Mouse (Mus musculus) adrenal gland (tissue): Measurements from ENCODE around the gene Carm1.

Experiments used
- intact Hi-C: fragments of 180-260 bp; cut with DNase I; formaldehyde crosslinking; loops from one replicate; pipeline ENCODE4 v1.15.1; 2025
- microRNA-seq, 2 experiments: library from miRNA; unstranded; fragments of <30 nt; microRNA quantifications; one replicate each; pipeline ENCODE4; 2019

Carm1 gene

DNA sequence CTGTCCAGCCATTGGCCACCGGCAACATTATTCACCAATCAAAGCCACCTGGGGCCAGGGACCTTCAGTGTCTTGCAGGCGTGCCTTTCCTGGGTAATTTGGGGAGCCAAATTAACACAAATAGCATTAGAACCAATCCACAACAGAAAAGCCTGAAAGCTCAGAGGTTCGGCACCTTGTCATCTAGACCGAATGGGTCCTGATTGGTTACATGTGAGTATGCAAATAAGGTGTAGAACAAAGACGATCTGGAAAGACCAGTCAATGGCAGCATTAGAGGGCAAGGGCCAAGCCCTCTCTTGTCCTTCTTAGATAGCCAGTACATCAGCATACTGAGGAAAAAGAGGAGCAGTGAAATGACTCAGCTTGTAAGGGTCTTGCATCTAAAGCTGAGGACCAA is 59.2 kb downstream of the Carm1 start:
- intact Hi-C loops: loop anchor here (10.0 kb wide), 1 partner anchor 269 kb away; no protein-coding TSS in a partner anchor

DNA sequence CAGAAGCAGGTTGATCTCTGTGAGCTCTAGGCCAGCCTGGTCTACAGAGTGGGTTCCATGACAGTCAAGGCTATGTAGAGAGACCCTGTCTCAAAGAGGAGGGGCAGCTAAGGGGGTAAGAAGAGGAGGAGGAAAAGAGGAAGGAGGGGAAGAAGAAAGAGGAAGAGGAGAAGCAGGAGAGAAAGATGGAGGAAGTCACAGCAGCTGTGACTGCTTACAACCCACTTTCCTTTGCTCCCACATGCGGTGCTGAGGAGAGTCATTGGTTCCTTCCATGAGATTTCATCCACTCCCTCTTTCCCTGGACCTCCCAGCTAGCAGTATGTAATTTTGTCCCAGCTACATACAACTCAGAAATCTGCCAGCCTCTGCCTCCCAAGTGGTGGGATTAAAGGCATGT is 60.0 kb downstream of the Carm1 start:
- intact Hi-C loops: loop anchor here (10.0 kb wide), 1 partner anchor 268 kb away; no protein-coding TSS in a partner anchor

DNA sequence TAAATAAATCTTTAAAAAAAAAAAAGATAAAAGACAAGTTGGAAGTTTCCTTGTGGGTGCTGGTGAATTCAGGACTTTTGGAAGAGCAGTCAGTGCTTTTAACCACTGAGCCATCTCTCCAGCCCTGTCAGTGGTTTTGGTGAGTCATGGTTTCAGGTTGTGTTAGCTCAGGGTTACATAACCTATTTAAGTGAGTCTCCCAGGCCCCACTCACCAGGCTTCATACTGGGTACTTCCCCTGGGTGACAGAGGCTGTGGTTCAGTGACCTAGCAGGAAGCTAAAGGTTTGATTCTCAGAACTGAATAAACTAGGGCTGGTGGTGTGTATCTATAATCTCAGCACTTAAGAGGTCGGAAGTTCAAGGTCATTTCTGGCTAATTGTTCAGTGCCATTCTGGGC is 63.2 kb downstream of the Carm1 start:
- intact Hi-C loops: loop anchor here (10.0 kb wide), 1 partner anchor 265 kb away; no protein-coding TSS in a partner anchor

DNA sequence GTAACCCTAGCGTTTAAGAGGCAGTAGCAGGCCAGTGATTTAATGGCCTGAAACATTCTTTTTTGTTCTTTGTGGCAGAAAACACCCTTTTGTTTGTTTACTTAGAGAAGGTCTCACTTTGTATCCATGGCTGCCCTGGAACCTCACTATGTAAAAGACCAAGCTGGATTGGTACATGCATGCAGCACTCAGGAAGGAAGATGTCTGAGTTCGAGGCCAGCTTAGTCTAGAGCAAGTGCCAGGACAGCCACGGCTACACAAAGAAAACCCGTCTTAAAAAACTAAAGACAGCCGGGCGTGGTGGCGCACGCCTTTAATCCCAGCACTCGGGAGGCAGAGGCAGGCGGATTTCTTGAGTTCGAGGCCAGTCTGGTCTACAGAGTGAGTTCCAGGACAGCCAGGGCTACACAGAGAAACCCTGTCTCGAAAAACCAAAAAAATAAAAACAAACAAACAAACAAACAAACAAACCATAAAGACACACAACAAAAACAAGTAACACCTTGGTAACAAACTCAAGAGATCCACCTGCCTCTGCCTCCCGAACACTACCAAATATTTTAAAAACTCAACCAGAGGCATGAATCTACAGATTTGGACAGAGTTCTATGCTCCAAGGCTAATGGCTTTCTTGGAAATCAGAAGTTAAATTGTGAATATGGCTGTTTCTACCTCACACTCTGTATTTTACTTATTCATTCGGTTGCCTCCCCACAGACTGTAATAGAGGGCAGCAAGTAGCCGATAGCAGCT is 68.3 kb downstream of the Carm1 start:
- intact Hi-C loops: no loop called here

DNA sequence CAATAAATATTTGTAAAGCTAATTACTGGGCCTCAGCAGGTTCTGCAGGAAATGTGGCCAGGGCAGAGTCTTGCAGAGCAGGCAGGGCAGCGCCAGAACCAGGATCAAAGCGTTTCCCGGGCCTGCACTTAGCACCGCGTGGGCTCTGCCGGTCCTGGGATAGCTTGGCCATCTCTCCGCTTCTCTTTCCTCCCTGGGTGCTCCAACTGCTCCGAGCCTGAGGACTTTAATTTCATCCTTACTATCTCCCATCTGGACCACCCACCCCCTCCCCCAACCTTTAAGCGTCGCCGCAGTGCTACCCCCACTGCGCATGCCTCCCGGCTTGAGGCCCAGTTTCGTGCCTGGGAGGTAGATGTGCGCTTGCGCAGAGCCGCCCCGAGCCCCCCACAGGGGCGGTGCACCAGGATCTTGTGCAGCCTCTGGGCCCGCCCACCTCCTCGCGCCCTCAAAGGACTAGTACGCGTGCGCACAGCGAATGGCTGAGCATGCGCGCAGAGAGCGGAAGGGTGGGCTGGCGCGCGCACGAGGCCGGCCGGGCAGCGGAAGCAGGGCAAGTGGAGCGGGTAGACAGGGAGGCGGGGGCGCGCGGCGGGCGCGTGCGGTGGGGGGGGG is 69.0 kb downstream of the Carm1 start, which contains the start of gene Smarca4:
Smarca4 (plus strand) TSS at position 553 of the 615 bp plus-strand sequence.
- intact Hi-C loops: no loop called here

DNA sequence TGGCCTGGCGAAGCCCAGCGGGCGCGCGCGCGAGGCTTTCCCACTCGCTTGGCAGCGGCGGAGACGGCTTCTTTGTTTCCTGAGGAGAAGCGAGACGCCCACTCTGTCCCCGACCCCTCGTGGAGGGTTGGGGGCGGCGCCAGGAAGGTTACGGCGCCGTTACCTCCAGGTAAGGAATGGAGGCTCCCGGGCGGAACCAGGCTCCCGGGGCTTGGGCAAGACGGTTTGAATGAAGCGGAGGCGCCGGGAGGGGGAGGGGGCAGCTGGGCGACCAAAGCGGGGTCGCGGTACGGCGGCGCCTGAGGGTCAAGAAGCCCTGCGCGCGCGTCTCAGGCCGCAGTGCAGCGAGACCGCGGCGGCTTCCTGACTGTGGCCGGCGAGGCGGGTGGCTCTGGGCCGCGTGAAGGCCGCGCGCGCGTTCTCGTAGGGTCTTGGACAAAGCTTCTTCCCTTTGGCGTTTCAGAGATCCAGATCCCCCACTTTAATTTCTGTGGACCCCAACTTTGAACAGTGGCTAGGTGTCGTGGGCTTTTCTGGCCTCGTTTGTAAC is 69.6 kb downstream of the Carm1 start:
- intact Hi-C loops: no loop called here

DNA sequence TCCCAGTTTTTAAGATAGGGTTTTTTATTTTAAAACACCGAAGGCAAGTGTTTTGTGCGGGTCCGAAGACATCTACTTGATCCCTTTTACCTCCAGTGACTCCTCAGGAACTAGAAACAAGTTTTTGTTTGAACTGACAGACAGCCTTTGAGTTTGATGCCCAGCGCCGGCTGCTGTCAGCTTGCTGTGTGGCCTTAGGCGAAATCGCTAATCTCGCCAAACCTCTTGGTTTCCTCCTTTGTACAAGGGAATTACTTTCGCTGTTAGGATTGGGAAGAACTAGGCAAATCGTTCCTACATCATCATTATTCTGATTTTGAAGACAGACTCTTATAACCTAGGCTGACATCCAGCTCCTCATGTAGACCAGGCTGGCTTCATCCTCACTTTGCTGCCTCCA is 70.4 kb downstream of the Carm1 start:
- intact Hi-C loops: no loop called here

DNA sequence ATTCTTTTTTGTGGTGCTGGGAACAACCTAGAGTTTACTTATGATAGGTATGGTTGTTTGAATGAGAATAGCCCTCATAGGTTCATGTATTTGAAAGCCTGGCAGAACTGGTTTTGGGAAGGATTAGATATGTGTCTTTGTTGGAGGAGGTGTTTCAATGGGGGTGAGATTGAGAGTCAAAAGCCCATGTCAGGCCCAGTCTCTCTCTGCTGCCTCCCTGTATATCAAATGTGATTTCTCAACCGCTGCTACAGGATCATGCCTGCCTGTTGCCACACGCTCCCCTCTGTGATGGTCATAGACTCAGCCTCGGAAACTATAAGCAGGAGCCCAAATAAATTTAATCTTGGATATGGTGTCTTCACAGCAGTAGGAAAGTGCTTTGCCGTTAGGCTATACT is 73.5 kb downstream of the Carm1 start:
- intact Hi-C loops: no loop called here

DNA sequence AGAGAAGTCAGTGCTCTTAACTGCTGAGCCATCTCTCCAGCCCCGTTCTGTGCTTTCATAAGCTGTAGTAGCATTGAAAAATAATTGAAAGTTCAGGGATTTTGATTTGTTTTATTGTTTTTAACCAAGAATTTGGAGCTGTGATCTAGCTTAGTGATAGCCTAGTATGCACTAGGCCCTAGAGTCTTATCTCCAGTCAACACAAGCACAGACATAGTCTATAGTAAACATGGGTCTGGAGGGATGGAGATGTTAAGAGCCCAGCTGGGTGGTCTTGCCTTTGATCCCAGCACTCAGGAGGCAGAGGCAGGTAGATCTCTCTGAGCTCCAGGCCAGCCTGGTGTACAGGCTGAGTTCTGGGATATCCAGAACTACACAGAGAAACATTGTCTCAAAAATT is 76.0 kb downstream of the Carm1 start:
- intact Hi-C loops: no loop called here

DNA sequence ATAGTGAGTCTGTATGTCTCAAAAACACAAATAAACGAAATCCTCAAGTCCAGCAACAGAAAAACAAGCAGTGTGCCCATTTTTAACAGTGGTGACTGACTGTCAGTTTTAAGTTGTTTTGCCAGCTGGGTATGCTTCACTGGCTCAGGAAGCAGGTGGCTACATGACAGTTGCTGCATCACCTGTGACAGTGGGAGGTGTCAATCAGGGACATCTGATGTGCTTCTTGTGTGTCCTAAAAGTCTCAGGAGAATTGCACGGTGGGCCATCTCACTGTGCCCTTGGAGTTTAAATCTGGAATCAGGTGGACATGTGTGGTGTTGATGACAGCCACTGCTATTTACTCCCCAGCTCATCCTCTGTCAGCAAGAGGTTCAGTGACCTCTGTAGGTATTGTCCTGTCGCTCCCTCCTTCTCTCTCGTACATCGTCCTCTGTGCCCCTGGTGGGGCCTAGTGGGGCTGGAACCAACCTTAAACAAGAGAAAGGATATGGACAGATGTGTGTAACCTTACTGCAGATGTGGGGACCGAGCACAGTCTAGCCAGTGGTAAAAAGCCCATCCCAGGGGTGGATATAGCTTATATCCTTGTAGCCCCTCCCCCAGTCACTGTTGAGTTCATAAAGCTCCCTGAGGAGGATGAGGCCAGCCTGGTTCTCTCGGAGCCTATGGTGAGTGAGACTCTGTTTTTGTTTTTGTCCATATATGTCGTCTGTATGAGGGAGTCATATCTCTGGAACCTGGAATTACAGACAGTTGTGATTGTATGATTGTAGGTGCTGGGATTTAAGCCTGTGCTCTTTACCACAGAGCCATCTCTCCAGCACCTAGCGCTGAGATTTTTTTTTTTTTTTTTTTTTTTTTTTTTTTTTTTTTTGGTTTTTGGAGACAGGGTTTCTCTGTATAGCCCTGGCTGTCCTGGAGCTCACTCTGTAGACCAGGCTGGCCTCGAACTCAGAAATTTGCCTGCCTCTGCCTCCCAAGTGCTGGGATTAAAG is 78.9 kb downstream of the Carm1 start:
- intact Hi-C loops: no loop called here

DNA sequence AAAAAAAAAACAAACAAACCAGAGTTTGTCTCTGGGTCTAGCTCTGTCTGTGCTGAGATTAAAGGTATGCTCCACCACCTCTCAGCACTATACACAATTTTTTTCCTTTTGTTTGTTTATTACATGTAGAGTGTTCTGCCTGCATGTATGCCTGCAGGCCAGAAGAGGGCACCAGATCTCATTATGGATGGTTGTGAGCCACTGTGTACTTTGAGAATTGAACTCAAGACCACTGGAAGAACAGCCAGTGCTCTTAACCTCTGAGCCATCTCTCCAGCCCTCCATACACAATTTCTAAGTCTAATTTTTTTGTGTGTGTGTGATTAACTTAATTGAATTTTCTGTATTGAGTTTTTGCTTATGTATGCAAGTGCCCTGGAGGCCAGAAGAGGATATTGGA is 79.9 kb downstream of the Carm1 start:
- intact Hi-C loops: no loop called here

DNA sequence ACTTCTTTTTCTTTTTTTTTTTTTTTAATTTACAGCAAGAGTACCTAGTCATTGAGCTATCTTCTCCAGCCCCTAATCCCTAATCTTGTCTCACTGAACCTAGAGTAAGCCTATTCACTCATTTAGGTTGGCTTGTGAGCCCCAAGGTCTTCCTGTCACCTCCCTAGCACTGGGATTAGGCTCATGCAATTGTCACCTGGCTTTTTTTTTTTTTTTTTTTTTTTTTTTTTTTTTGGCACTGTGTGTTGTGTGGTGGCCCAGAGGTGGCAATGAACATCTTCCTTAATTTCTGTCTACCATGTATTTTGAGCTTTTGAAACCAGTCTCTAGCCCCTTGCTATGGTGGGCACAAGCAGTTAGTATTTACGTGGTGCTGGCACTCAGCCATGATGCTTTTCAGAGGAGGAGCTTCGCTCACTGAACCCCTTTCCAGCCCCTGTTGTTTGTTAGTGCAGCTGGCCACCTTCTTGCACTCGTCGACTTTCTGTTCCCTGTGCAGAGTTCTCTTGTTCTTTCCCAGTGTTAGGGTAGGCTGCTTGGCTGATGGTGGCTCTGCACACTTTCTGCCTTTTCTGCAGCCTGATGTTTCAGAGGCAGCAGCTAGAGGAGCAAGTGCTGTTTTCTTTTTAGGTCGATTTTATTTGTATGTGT is 80.6 kb downstream of the Carm1 start:
- intact Hi-C loops: no loop called here

- intact Hi-C loops: no loop called here
Observed at GRCm38 (mm10) chr9:21630673-21631072, 84.0 kb downstream of the Carm1 start.

DNA sequence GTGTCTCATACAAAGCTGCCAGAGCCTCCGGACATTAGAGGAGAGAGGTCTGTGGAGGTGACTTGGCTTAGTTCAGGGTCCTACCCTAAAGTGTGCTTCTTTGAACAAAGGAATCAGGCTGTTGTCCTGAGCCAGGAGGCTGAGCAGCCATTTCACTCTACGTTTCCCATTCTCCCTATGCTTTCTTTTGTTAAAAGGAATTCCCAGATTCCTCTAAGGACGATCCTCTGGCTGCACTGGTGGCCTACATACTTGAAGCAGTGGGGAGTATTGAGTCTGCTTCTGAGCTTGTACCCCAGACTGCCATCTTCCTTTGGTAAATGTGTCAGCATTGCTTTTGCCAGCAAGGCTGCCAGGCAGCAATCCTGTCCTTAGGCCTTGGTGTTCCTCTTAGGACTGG is 86.4 kb downstream of the Carm1 start:
- intact Hi-C loops: no loop called here

GRCm38 (mm10) chr9:21635639-21636038 is 88.9 kb downstream of the Carm1 start:
- intact Hi-C loops: no loop called here

GRCm38 (mm10) chr9:21639031-21639430 is 92.3 kb downstream of the Carm1 start:
- intact Hi-C loops: no loop called here

Small RNAs within 50 kb of the gene (microRNA-seq; reads per million reads assigned to microRNA genes)
- 0 reads per million in 2 experiments for gene Mir1946b
